Mouse (Mus musculus) heart, embryonic 10.5 days (tissue): ENCODE measurements around the gene B3gnt6. TPM values are rescaled to one million over a fixed set of nuclear protein-coding genes. Genes with fewer than 3 reads are reported as not detected.
A peak's percentile ranks its signal among the peaks of the same experiment; 100 is the strongest.
"Not testable (repeated sequence)": the region's sequence is repeated elsewhere in the genome, so short reads cannot be mapped to it uniquely, and the experiment has no call there.

ENCODE experiments used
- DNase-seq: peaks from one replicate; pipeline ENCODE4 v3.0.0-alpha.2; 2017; ENCODE audit warnings: low spot score
- H3K27ac ChIP-seq: fragments of 300-500 bp; sonication (generic); 2 replicates; pipeline ENCODE4 v1.5.1; 2016; ENCODE audit warnings: mild to moderate bottlenecking
- H3K27me3 ChIP-seq: fragments of 300-500 bp; sonication (generic); 2 replicates; pipeline ENCODE4 v1.6.1; 2016; ENCODE audit warnings: mild to moderate bottlenecking; ENCODE audit not compliant: poor library complexity, insufficient read depth, severe bottlenecking
- H3K36me3 ChIP-seq: fragments of 300-500 bp; sonication (generic); 2 replicates; pipeline ENCODE4 v1.6.1; 2016; ENCODE audit warnings: mild to moderate bottlenecking, moderate library complexity
- H3K4me1 ChIP-seq: fragments of 300-500 bp; sonication (generic); 2 replicates; pipeline ENCODE4 v1.6.1; 2016; ENCODE audit warnings: mild to moderate bottlenecking
- H3K4me3 ChIP-seq: fragments of 300-500 bp; sonication (generic); 2 replicates; pipeline ENCODE4 v1.5.1; 2016; ENCODE audit warnings: mild to moderate bottlenecking, moderate library complexity
- H3K9me3 ChIP-seq: fragments of 300-500 bp; sonication (generic); 2 replicates; pipeline ENCODE4 v1.6.1; 2016; ENCODE audit warnings: mild to moderate bottlenecking, moderate library complexity
- WGBS: fragments of 180-500 bp; shearing (Covaris S2); methylation state at CpG from one replicate; pipeline ENCODE4 v1.1.7; 2016; 5-methylcytosine and 5-hydroxymethylcytosine counted together
- polyA plus RNA-seq: library from polyadenylated mRNA; unstranded; fragments of >200 nt; fragmentation: Nextera tagmentation; extraction: Ambion mirVana; gene quantifications from 2 replicates; pipeline ENCODE4 v1.2.1, GENCODE M21; 2016

B3gnt6 gene
- polyA plus RNA-seq, 1 experiment from 2014 or later = not detected

GRCm38 (mm10) chr7:98189745-98190144 lies 9.5 kb downstream of the B3gnt6 start:
- no peaks in the 10 kb centered on the region for H3K36me3 ChIP-seq
- H3K27ac ChIP-seq = no peak overlapping the region
- WGBS = 33% methylated on average over 3 of the region's 3 CpGs
- peaks cover 23% of the 10 kb centered on the region for H3K4me1 ChIP-seq
- H3K4me3 ChIP-seq = no peak overlapping the region
- no peaks in the 10 kb centered on the region for H3K9me3 ChIP-seq
- peaks cover 43% of the 10 kb centered on the region for H3K27me3 ChIP-seq
- DNase-seq = peak; percentile 66

- Histone ChIP-seq H3K36me3 (no peaks in the 10 kb centered on the region), H3K27me3 (peaks cover 32% of the 10 kb centered on the region), H3K4me1 (peaks cover 14% of the 10 kb centered on the region), H3K9me3 (no peaks in the 10 kb centered on the region), H3K27ac (no peak overlapping the region), H3K4me3 (no peak overlapping the region)
- DNase-seq = peak; percentile 50
- WGBS = 87% methylated on average over 2 of the region's 2 CpGs
Observed at GRCm38 (mm10) chr7:98188680-98189079, 10.6 kb downstream of the B3gnt6 start.

GRCm38 (mm10) chr7:98188238-98188637 lies 11.0 kb downstream of the B3gnt6 start:
- H3K27me3 ChIP-seq = peaks cover 28% of the 10 kb centered on the region
- H3K36me3 ChIP-seq = no peaks in the 10 kb centered on the region
- H3K4me3 ChIP-seq = no peak overlapping the region
- peaks cover 9% of the 10 kb centered on the region for H3K4me1 ChIP-seq
- no peaks in the 10 kb centered on the region for H3K9me3 ChIP-seq
- DNase-seq = no peak
- WGBS = 92% methylated on average over 2 of the region's 2 CpGs
- no peak overlapping the region for H3K27ac ChIP-seq

- WGBS = 75% methylated on average over 3 of the region's 3 CpGs
- peaks cover 19% of the 10 kb centered on the region for H3K27me3 ChIP-seq
- not testable (repeated sequence) for H3K4me1 ChIP-seq, H3K4me3 ChIP-seq, DNase-seq, H3K27ac ChIP-seq, H3K9me3 ChIP-seq, H3K36me3 ChIP-seq
Observed at GRCm38 (mm10) chr7:98187332-98187731, 11.9 kb downstream of the B3gnt6 start.

- H3K4me1 ChIP-seq = peaks cover 6% of the 10 kb centered on the region
- no peaks in the 10 kb centered on the region for H3K36me3 ChIP-seq
- 79% methylated on average over 8 of the region's 8 CpGs for WGBS
- no peaks in the 10 kb centered on the region for H3K9me3 ChIP-seq
- H3K27ac ChIP-seq = no peak overlapping the region
- H3K27me3 ChIP-seq = peaks cover 12% of the 10 kb centered on the region
- H3K4me3 ChIP-seq = no peak overlapping the region
- no peak for DNase-seq
Observed at GRCm38 (mm10) chr7:98186637-98187036, 12.6 kb downstream of the B3gnt6 start.

GRCm38 (mm10) chr7:98185326-98185725 lies 14.0 kb downstream of the B3gnt6 start:
- Histone ChIP-seq H3K9me3 (no peaks in the 10 kb centered on the region), H3K4me1 (peaks cover 6% of the 10 kb centered on the region)
- WGBS = 83% methylated on average over 6 of the region's 6 CpGs

GRCm38 (mm10) chr7:98178560-98179231 lies 20.6 kb downstream of the B3gnt6 start:
- Histone ChIP-seq H3K9me3 (no peaks in the 10 kb centered on the region), H3K36me3 (no peaks in the 10 kb centered on the region), H3K4me3 (peak overlapping the region; percentile 75), H3K4me1 (peaks cover 43% of the 10 kb centered on the region), H3K27me3 (peaks cover 7% of the 10 kb centered on the region; the same call in 1 of the 2 replicates), H3K27ac (peak overlapping the region; percentile 88)
- no peak for DNase-seq
- whole genome bisulfite sequencing = 83% methylated on average over 5 of the region's 5 CpGs

More at GRCm38 (mm10) chr7:98185326-98185725, 14.0 kb downstream of the B3gnt6 start:
- peaks cover 6% of the 10 kb centered on the region; the same call in 1 of the 2 replicates for H3K27me3 ChIP-seq
- H3K36me3 ChIP-seq = no peaks in the 10 kb centered on the region
- H3K4me3 ChIP-seq = no peak overlapping the region
- DNase-seq = no peak
- H3K27ac ChIP-seq = no peak overlapping the region

- peaks cover 7% of the 10 kb centered on the region; the same call in 1 of the 2 replicates for H3K27me3 ChIP-seq
- peak within 1 kb of the TSS; percentile 88 for H3K27ac ChIP-seq
- peaks cover 49% of the 10 kb centered on the region for H3K4me1 ChIP-seq
Observed at GRCm38 (mm10) chr7:98177929-98178559, 21.2 kb downstream of the B3gnt6 start, which contains the start of gene Capn5. Gene Capn5, minus strand, starts transcription at chr7:98178274.

GRCm38 (mm10) chr7:98177566-98177928 lies 21.7 kb downstream of the B3gnt6 start:
- H3K27me3 ChIP-seq = peaks cover 7% of the 10 kb centered on the region; the same call in 1 of the 2 replicates
- H3K27ac ChIP-seq = peak overlapping the region; percentile 88
- H3K9me3 ChIP-seq = no peaks in the 10 kb centered on the region
- no peaks in the 10 kb centered on the region for H3K36me3 ChIP-seq
- no peak for DNase-seq
- peak overlapping the region; percentile 75 for H3K4me3 ChIP-seq
- H3K4me1 ChIP-seq = peaks cover 54% of the 10 kb centered on the region
- 4% methylated on average over 9 of the region's 9 CpGs for WGBS

More at GRCm38 (mm10) chr7:98177929-98178559, 21.2 kb downstream of the B3gnt6 start, which contains the start of gene Capn5:
- Histone ChIP-seq H3K36me3 (no peaks in the 10 kb centered on the region), H3K9me3 (no peaks in the 10 kb centered on the region), H3K4me3 (peak within 1 kb of the TSS; percentile 75)
- WGBS = 3% methylated on average over 42 of the region's 44 CpGs
- DNase-seq = peak; percentile 95

GRCm38 (mm10) chr7:98177071-98177485 lies 22.2 kb downstream of the B3gnt6 start:
- Histone ChIP-seq H3K27ac (peak overlapping the region; percentile 88), H3K36me3 (no peaks in the 10 kb centered on the region)
- WGBS = 30% methylated on average over 2 of the region's 2 CpGs

GRCm38 (mm10) chr7:98176322-98177070 lies 22.8 kb downstream of the B3gnt6 start:
- Histone ChIP-seq H3K36me3 (no peaks in the 10 kb centered on the region), H3K9me3 (no peaks in the 10 kb centered on the region), H3K27ac (peak overlapping the region; percentile 88), H3K27me3 (peaks cover 7% of the 10 kb centered on the region; the same call in 1 of the 2 replicates), H3K4me3 (peak overlapping the region; percentile 75), H3K4me1 (peaks cover 63% of the 10 kb centered on the region)
- 53% methylated on average over 8 of the region's 8 CpGs for WGBS
- DNase-seq = no peak

More at GRCm38 (mm10) chr7:98177071-98177485, 22.2 kb downstream of the B3gnt6 start:
- Histone ChIP-seq H3K4me1 (peaks cover 58% of the 10 kb centered on the region), H3K4me3 (peak overlapping the region; percentile 75), H3K9me3 (no peaks in the 10 kb centered on the region), H3K27me3 (peaks cover 7% of the 10 kb centered on the region; the same call in 1 of the 2 replicates)
- no peak for DNase-seq

- H3K36me3 ChIP-seq = no peaks in the 10 kb centered on the region
- H3K4me3 ChIP-seq = 0 out of 2 replicates have a peak overlapping the region, but pooled peaks have one; percentile 6
- no peaks in the 10 kb centered on the region for H3K9me3 ChIP-seq
- DNase-seq = peak; percentile 90
- peaks cover 75% of the 10 kb centered on the region for H3K4me1 ChIP-seq
- 49% methylated on average over 4 of the region's 4 CpGs for WGBS
- peak overlapping the region; percentile 75 for H3K27ac ChIP-seq
- H3K27me3 ChIP-seq = peaks cover 7% of the 10 kb centered on the region; the same call in 1 of the 2 replicates
Observed at GRCm38 (mm10) chr7:98174883-98175755, 24.2 kb downstream of the B3gnt6 start.
